Mouse (Mus musculus): ENCODE results near the gene Mfap4.

DNA sequence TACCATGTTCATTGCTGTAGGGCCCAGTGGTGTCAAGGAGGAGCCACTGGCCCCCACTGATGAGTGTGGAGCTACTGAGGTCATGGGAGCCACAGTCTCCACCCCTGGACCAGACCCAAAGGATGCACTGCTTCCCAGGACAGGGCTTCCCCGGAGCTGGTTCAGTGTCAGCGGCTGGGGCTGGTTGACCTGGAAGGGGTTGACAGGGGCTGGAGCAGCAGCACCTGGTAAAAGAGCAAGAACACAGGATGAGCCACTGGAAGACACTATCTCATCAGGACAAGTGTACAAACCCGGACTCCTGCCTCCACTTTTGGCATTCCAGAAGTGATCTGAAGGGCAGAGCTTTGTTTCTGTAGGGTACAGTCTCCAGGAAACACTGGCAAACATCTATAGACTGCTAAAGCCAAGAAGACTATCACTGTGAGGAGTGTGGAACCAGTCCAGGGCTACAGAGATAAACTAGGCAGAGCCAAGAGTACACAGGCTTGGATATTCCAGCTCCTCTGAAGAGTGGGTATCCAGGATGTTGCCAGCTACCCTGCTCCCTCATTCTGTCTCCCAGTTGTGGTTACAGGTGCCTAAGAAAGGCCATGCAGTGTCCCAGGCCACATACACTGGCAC is 34.4 kb downstream of the Mfap4 start:
- TF ChIP-seq CTCF (conservative IDR thresholded peaks at IDR 0.05; ENCODE audit: insufficient read depth, insufficient read length, low read depth, low read length) (no peak), POLR2A (IDR thresholded peaks at IDR 0.05; ENCODE audit: low read depth, low read length) (no peak)

All from kidney, adult 2 months (tissue).